Mouse (Mus musculus) layer of hippocampus, adult 11-12 months (tissue): ENCODE data around the gene Atrnl1.
A peak's percentile ranks its signal among the peaks of the same experiment; 100 is the strongest.

Experiments
- DNase-seq: peaks from one replicate; pipeline ENCODE4 v3.0.0; 2022; ENCODE audit warnings: low spot score

Gene Atrnl1

DNA sequence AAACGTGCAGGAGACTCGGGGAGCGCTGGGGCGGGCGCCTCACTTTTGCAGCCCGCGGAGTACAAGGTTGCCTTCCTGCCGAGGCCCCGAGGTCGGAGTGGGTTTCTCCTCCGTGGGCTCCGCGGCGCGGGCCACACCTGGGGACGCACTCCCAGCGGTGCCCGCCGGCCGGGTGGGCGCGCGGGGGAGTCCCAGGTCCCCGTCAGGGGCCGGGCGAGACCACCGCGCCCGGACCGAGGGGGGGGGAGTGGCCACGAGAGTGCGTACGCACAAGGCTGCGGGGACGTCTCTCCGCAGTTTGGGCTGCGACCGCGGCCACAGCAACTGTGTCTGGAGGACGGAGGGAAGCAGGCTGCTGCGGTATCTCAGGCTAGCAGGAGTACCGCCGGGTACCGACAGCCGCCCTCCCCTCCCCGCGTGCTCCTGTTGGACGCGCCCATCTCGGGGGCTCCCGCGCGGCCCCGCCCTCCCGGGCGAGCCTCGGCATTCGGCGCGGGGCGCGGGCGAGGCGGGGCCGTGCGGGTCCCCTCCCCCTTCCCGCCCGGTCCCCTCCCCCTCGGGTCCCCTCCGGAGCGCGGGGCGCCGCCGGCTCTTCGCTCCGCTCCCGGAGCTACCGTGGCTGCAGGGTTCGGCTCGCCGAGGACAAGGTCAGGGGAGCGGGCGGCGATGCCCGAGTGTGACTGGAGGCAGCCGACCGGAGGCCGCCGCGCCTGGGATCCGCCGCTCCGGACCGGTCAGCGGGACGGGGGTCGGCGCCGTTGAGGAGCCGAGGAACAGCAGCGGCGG is at the start of gene Atrnl1:
TSS of gene Atrnl1 (plus strand) at position 559 of the 786 bp plus-strand sequence.
- peak; percentile 81 for DNase-seq

DNA sequence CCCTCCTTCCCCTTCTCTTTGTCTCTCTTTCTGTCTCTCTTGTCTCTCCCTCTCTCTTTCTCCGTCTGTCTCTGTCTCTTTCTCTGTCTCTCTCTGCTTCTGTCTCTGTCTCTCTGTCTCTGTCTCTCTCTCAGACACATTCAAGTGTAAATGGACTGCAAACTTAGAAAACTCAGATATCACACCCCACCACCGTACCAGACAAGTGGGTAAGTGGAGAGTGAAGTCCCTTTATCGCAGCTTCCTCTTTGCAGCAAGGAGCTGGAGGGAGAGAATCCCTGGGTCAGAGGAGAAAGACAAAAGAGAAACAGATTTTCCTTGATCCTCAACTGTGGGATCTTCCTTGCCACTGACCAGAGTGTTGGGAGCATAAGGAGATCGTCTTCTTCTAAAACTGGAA is 49.3 kb upstream of the Atrnl1 start:
- no peak for DNase-seq

DNA sequence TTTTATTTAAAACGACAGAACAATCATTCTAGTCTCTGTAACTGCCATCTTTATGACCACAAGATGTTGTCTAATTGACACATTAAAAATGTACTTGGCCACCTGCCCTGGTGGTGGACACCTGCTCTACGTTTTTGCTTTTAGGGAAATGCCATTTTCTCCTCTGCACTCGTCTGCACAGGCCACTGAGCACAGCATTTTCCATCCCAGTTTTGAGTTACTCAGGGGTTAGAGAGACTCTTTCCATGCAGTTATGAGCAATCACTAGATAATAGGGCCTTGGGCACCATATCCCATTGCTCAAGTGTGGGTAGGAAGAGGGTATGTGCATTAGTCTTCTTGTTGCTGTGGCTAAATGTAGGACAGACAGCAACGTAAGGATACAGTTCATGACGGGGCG is 41.8 kb upstream of the Atrnl1 start:
- DNase-seq: no peak

DNA sequence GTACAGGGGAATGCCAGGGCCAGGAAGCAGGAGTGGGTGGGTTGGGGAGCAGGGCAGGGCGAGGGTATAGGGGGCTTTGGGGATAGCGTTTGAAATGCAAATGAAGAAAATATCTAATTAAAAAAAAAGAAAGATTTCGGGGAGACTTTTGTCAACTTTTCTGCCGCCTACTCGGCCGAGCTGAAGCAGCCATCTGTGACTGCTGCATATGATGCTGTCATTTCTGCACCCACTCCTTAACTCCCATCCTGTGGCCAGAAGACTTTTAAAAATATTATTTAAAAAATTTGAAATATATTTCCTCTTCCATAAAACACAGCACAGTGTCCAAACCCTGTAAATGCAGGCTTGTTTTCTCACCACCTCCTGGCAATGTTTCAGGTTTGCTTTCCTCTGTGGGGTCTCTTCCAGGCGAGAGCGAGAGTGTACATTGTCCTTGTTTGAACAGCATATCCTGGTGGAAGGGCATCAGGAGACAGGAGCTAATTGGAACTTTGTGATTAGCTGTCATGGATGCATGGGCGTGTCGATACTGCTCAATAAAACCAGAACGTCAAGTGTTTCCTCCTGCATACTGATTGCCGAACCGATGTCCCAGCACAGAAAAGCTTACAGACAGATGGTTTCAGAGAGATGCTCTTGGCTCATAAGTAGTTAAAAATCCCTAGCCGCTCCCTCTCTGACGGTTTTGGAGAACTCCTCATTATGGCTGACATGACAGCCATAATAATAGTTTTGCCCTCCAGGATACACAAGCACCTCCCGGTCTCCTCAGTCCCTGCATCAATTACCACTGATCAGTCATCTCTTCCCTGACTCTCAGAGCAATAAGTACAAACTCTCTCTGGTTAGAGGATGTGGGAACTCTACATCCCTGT is 38.2 kb upstream of the Atrnl1 start:
- DNase-seq: peak; percentile 50

DNA sequence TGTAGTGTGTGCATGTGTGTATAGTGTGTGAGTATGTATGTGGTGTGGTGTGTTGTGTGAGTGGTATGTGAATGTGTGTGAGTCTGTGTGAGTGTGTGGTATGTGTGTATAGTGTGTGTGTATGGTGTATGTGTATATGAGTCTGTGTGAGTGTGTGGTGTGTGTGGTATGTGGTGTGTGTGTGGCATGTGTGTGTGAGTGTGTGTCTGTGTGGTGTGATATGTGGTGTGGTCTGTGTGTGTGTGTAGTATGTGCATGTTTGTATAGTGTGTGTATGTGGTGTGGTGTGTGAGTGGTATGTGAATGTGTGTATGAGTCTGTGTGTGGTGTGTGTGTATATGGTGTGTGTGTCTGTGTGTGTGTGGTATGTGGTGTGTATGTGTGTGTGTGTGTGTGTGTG is 37.4 kb upstream of the Atrnl1 start:
- no peak for DNase-seq

DNA sequence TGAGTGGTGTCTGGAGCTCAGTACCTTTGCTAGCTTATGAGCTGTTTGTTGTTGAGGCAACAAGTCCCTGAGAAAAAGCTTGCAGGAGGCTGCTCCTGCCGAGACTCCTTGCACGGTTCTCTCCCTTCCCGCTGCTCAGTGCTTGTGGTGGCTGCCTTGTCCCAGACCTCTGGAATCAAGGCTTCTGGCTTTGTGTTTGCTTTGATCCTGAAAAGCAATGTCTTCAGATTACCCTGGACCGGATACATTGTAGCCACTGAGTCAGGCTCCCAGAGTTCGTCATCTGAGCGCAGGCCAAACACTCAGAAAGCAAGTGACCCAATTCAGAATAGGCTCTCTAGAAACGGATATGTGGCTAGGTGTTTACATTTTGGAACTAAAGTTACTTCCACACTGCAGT is 35.8 kb upstream of the Atrnl1 start:
- no peak for DNase-seq

DNA sequence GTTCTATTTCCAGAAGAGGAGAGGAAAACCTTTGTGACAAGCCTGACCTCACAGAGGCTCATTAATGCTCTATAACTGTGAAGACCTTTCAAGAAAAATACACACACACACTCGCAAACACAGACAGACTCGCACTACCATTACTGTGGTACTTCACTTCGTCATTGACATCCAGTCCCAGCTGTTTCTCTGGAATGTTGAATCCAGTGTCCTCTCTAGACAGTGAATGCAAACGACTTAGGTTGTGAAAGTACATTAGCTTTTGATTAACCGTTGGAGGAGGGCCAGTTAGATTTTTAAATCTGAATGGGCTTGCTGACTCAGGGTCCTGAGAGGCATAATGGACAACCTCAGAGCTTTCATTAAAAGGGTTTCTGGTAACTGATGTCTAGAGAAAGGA is 34.0 kb upstream of the Atrnl1 start:
- no peak for DNase-seq

DNA sequence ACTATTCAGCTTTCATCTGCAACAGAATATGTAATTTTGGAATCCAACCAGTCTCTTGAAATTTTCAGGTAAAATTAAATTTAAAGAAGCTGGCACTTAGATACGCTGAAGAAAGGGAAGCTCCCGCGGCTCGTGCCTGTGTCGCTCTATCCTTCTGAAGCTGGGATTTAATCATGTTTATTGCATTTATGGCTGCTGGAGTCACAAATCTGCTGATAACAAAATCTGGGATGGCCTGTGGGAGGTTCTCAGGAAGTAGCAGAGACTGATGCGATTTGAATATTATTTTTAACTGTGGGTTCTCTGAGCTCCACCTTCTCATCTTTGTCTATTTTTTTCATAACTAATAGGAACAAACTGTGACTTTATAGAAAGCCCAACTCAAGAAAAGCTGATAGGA is 33.6 kb upstream of the Atrnl1 start:
- DNase-seq: no peak

DNA sequence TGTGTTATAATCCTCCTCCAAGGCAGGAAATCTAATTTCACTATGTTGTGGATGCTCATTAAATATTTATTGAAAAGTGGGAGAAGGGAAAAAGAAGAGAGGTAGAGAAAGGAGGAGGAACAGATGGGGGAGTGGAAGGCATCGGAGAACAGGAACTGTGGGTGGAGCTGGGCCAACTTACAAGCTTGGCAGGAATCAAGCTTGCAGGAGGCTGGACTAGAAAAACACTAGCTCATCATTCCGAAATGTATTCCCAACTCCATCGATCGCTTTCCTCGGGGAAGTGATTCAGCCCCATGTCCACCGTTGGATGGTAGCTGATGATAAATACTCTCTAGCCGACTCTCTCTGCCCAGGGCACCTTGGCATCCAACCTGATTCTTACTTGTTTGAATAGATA is 29.9 kb upstream of the Atrnl1 start:
- DNase-seq: peak; percentile 60

DNA sequence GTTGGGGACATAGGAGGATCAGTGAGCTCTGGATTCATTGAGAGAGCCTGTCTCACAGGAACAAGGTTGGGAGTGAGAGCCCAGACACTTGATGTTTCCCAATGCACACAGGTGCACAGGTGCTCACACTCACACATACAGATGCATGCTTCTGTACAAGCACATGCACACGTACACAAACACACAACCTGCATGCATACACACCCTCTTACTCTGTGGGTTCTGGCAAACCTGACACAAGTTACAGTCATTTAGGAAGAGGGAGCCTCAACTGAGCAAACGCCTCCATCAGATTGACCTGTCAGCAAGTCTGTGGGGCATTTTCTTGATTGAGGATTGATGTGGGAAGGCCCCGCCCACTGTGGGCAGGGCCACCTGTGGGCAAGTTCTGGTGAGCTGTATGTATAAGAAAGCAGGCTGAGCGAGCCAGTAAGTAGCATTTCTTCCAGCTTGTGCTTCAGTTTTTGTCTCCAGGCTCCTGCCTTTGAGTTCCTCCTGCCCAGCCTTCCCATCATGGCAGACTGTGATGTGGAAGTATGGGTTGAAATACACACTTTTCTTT is 25.5 kb upstream of the Atrnl1 start:
- DNase-seq: no peak

DNA sequence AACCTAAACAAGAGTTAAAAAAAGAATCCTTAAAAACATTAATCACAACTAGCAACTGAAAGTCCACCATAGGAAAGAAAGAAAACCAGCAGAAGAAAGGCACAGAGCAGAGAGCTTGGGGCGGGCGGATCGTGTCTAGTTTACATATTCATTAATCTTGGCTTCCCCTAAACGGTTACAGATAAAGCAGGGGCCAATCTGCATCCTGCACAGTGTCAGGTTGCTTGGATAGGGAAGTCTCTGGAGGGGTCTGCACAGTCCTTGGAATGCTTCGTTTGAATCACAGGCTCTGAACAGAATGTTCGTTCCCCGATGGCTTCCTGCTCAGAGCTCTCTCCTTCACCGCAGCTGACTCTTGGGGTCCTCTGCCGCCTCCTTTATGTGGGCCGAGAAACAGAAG is 24.7 kb upstream of the Atrnl1 start:
- no peak for DNase-seq

DNA sequence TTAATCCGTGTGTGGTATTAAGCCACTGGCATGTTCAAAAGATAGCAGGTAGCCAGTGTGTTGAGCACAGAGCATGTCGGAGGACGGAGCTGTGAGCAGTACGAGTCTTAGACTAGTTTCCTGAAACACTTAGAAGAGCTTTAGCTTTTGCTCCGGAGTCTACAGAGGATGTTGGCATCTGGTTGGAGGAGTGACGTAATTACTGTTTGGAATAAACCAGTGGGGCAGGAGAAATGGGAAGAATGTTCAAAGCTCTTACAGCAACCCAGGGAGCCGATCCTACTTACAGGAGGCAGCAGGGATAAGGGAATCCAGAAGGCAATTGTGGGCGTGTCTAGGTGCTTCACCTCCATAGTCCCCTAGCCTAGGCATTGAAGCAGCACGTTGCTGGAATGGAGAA is 21.3 kb upstream of the Atrnl1 start:
- no peak for DNase-seq

DNA sequence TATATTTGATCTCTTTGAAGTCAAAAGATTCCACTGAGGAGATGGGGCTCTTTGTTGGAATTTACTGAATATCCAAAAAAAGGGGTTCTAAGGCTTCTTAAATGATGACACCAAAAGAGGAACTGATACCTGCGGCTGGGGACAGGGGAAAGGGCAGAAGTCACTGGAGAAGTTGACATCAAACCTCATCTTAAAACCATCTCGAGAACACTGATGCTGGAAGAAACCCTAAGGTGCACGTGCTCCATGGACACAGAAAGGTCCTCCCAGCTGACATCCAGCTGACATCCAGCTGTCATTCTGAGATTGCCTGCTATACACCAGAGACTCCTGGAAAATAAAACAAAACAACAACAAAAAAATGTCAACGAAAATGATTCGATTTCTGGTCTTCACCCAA is 19.9 kb upstream of the Atrnl1 start:
- DNase-seq: no peak

DNA sequence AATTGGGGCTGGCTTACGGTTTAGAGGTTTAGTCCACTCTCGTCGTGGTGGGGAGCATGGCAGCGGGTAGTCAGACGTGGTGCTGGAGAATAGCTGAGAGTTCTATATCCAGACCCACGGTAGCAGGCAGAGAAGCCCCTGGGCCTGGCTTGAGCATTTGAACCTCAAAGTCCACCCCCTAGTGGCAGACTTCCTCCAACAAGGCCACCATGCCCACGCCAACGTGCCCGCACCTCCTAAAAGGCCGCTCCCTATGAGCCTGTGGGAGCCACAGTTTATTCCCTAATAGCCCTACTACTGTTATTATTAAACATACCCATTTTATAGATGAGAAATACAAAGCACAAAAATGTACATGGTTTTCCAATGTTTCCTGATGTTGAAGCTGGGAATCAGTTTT is 19.2 kb upstream of the Atrnl1 start:
- DNase-seq: no peak

DNA sequence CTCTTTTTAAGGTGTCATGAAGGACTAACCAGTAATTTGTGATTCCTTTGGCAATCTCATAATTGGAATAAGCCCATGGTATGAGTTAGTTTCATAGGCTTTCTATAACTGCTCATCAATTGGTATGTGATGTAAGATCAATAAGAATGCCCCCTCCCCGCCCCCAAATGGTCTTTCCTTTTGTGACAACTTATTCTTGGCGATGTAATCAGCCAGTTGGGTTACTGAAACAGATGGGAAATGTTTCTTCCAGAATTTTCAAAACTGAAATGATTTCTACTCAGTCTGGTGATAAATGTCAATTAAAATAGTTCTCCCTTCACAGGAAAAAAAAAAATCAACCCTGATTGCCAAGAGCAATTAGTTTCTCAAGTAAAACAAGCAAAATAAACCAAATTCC is 18.5 kb upstream of the Atrnl1 start:
- DNase-seq: no peak

DNA sequence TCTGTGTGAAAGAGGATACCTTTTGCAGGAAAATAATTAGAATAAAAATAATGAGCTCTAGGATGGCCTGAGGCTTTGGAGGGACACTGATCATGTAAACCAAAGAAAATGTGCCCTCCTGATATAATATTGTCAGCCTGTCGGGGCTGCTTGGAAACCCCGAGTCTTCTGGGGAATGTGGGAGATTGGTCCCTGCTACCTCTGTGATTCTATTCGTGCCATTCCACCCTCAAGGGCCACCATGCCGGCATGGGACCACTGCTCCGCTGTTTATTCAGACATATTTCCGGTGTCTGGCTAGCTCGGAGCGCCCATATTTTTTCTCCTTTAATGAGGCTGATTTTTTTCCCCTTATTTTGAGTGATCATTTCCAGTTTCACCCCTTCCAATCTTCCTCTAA is 11.7 kb upstream of the Atrnl1 start:
- no peak for DNase-seq

DNA sequence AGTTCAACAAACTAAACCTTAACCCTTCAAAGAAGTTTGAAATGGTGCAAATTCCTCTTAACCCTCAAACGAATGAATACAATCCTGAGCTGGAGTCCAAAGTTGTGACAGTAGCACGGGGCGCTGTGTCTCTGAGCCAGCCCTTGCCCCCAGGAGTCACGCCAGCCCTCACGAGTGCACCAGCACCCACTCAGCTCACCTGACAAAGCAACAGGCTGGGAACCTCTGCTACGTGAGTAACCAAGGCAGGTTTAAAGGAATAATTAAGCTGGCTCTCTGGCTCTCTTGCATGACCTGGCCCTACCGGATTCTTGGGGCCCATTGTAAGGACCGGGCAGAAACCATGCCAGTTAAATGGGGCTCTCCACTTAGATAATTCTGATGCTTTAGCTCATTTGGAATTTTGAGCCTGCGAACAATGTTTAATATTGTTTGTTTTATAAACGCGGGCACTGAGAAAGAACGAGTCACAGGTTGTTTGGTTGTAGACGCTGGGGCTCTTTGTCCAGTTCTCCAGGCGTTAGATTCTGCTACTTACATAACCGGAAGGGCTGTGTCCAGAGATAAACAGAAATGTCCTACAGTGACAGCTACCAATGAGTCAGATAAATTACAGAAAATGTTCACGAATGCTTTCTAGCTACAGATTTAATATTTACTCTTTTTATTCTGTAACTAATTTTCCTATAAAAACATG is 10.5 kb upstream of the Atrnl1 start:
- DNase-seq: no peak

DNA sequence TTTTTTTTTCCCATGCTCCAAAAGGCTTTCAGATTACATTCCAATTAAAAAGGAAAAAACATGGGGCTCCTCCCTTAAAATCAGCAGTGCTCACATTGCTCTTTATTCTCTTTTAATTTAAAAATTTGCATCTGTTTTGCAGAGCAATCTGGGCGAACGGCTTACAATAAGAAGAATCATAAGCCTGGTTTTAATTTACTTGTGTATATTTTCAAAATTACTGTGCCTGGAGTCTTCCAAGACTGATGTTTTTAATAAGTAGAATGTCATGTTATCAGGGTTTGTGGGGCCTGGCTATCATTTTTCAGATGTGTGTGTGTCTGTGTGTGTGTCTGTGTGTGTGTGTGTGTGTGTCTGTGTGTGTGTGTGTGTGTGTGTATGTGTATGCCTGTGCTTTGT is 9.9 kb upstream of the Atrnl1 start:
- no peak for DNase-seq

DNA sequence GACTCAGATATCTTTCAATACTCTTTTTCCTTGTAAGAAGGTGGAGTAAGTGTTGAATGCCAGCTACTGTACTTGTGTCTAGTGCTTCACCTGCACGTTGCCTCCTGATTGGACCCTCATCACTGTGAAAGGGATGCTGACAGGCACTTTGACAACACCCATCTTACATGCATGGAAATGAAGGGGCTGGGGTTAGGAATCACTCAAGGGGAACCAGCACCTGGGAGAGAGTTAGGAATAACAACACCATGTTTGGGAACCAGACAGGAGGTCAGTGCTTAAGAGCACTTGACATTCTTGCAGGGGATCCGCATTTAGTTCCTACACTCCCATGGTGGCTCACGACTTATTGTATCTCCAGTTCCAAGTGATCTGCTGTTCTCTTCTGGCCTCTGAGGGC is 7.2 kb upstream of the Atrnl1 start:
- DNase-seq: no peak

DNA sequence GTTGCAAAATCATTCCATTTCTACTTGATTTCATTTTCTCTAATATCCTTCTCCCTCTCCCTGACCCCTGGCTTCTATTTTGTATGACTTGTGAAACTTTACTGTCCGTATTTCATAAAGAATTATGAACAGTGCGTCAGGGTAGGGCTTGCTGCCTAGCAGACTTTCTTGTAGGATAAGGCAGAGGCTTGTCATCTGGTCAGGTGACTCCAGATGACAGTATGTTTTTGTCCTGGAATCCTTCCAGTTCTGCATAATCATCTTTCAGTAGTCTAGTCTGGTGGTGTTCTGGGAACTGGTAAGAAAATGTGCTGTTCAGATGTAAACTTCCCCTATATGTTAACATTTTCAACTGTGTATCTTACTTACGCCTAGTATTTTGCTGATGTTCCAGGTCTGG is 4.9 kb upstream of the Atrnl1 start:
- no peak for DNase-seq

DNA sequence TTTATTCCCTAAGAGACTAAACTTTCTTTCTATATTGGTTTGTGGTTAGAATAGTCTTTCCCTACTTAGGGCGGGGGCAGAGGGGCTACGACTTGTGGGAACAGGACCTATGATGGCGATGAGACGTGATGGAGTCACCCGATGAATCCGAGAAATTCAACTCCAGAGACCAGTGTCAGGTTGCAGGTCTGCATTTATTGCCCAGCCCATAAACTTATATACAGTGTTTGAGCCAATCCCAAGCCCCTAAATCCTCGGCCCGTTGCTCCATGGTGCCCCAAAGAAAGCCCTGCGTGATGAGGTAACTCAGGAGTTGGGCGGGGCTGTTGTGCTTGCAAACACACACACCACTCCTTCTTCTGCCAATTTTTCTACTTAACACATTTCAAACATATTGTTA is 4.5 kb upstream of the Atrnl1 start:
- no peak for DNase-seq

DNA sequence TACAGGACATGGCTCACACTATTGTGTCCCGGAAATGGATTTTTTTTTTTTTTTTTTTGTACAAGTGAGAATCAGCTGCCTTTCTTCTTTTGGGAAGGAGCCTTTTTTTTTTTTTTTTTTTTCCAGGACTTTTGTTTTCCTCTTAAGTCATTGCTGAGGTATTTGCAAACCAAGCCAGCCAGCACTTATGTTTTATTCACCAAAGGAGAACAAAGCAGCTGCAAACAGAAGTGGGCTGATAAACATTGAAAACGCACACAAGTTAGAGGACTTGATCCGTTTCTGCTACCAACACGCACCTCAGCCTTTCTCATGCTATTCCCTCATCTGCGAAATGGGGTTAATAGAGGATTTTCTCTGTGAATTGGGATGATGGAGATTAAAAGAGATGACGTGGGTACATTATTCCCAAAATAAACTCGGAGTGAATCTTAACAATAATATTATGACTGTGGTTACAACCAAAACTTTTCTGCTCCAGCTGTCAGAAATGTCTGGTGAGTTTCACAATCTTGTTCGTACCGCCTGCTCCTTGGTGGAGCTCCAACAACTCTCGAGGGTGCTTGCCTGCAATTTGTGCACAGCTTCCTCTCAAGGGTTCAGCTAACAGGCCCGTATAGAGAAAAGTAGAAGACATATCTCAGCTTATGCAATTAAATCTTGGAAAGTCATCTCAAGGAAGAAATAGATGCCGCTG is 1.3 kb upstream of the Atrnl1 start:
- DNase-seq: peak; percentile 27
